ENCODE assay signal across 18 mouse cellular contexts in the genomic region with DNA sequence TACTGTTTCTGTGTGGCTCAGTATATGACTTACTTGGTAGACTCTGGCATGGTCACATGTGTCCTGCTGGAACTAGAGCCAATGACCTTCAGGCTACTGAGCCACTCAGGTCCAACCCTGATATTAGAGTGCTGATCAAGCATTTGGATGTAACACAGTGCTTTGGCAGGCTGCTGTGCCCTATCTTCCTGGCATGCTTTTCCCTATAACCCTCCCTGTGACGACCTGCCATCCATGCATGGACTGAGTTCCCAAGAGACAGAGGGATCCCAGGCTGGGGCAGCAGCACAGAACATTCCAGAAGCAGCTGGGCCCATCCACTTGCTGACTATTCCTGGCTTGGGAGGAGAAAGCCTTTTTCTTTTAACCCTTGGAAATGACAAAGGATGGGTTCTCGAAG.
A peak's percentile ranks its signal among the peaks of the same experiment; 100 is the strongest.
DNase-seq lines count a peak whose midpoint lies in the region; ATAC-seq and TF ChIP-seq lines count a peak whose summit lies in the region.
"Had no signal": no experiment of that assay in that cellular context is flagged by ENCODE, and none has a peak within 500 bp of the region (broad histone marks: within the 10 kb centered on the region; RNA-seq: fewer than 3 reads in every experiment).

No protein-coding gene starts in this region.

- TF ChIP-seq EP300 in heart, adult 2 months (IDR thresholded peaks at IDR 0.05; ENCODE audit: insufficient read depth, low read depth, low read length): peak; percentile 92

- no peaks in the 10 kb centered on the region for H3K9me3 ChIP-seq in forebrain, embryonic 10.5 days
- H3K9me3 ChIP-seq in forebrain, postnatal 0 days (ENCODE audit: low read length): no peaks in the 10 kb centered on the region
- H3K9me3 ChIP-seq in heart, embryonic 12.5 days (replicated peaks): no peaks in the 10 kb centered on the region
- H3K9me3 ChIP-seq in heart, embryonic 14.5 days (ENCODE audit: control insufficient read depth, low read length): no peaks in the 10 kb centered on the region
- no peaks in the 10 kb centered on the region for H3K9me3 ChIP-seq in neural tube, embryonic 15.5 days (replicated peaks)
- H3K9me3 ChIP-seq: limb, embryonic 12.5 days; lung, embryonic 15.5 days had no signal

- no peak for TF ChIP-seq POLR2A in heart, adult 2 months (IDR thresholded peaks at IDR 0.05; ENCODE audit: insufficient read depth, low read depth, low read length)

- H3K27me3 ChIP-seq in forebrain, embryonic 10.5 days (ENCODE audit: poor library complexity, severe bottlenecking): peaks cover 37% of the 10 kb centered on the region
- no peaks in the 10 kb centered on the region; the same call in 1 of the 2 replicates for H3K27me3 ChIP-seq in forebrain, postnatal 0 days (ENCODE audit: insufficient read depth, low read length)
- no peaks in the 10 kb centered on the region for H3K27me3 ChIP-seq in heart, adult 2 months (ENCODE audit: control insufficient read depth, insufficient read depth, low read length)
- no peaks in the 10 kb centered on the region for H3K27me3 ChIP-seq in heart, embryonic 12.5 days (replicated peaks)
- H3K27me3 ChIP-seq in heart, embryonic 14.5 days (ENCODE audit: control insufficient read depth, insufficient read depth, low read length): no peaks in the 10 kb centered on the region
- H3K27me3 ChIP-seq in neural tube, embryonic 15.5 days (replicated peaks): 0 out of 2 replicates have a peak, but pooled peaks cover 5% of the 10 kb centered on the region
- H3K27me3 ChIP-seq: limb, embryonic 12.5 days; lung, embryonic 15.5 days had no signal

- no peak for DNase-seq in forebrain, embryonic 10.5 days (ENCODE audit: extremely low spot score, low spot score)
- DNase-seq in forebrain, postnatal 0 days: no peak
- peak; percentile 64 to 77 for DNase-seq in heart, adult 2 months
- DNase-seq in heart, postnatal 36 days: peak; percentile 46 to 55
- DNase-seq in B cell, adult 2 months: no peak
- DNase-seq: cerebellum, adult 9-11 months; lung, postnatal 4 days; retina, postnatal 1 day had no signal

- H3K4me3 ChIP-seq in forebrain, embryonic 10.5 days: no peak overlapping the region
- H3K4me3 ChIP-seq in forebrain, postnatal 0 days (ENCODE audit: low read depth, low read length): no peak overlapping the region
- no peak overlapping the region for H3K4me3 ChIP-seq in heart, adult 2 months
- H3K4me3 ChIP-seq in heart, embryonic 12.5 days: no peak overlapping the region
- no peak overlapping the region for H3K4me3 ChIP-seq in heart, embryonic 14.5 days (ENCODE audit: control insufficient read depth in 1 of 2, insufficient read depth in 1 of 2, low read depth in 1 of 2, low read length in 2 of 2)
- no peak overlapping the region for H3K4me3 ChIP-seq in neural tube, embryonic 15.5 days (replicated peaks)
- H3K4me3 ChIP-seq: erythroblast, embryonic 14.5 days; limb, embryonic 12.5 days; lung, embryonic 15.5 days had no signal

- H3K4me2 ChIP-seq in forebrain, postnatal 0 days (ENCODE audit: low read depth): no peak overlapping the region
- H3K4me2 ChIP-seq in heart, embryonic 12.5 days: no peak overlapping the region
- no peak overlapping the region for H3K4me2 ChIP-seq in heart, embryonic 14.5 days (ENCODE audit: low read length)
- no peak overlapping the region for H3K4me2 ChIP-seq in neural tube, embryonic 15.5 days
- H3K4me2 ChIP-seq: hindbrain, embryonic 14.5 days; limb, embryonic 12.5 days; lung, embryonic 15.5 days had no signal

- ATAC-seq in forebrain, postnatal 0 days: no peak
- ATAC-seq in heart, embryonic 12.5 days (ENCODE audit: insufficient number of reproducible peaks, low FRiP score): no peak
- 0 out of 2 replicates have a peak, but pooled peaks have one; percentile 11 for ATAC-seq in heart, embryonic 14.5 days (ENCODE audit: insufficient number of reproducible peaks, insufficient read depth, low FRiP score, low read depth)
- no peak for ATAC-seq in neural tube, embryonic 15.5 days (ENCODE audit: low FRiP score)
- ATAC-seq: forebrain, embryonic 14.5 days had no signal

- H3K4me1 ChIP-seq in forebrain, embryonic 10.5 days: peaks cover 28% of the 10 kb centered on the region
- 0 out of 2 replicates have a peak, but pooled peaks cover 10% of the 10 kb centered on the region for H3K4me1 ChIP-seq in forebrain, postnatal 0 days (ENCODE audit: insufficient read depth)
- peaks cover 16% of the 10 kb centered on the region for H3K4me1 ChIP-seq in heart, adult 2 months (ENCODE audit: control insufficient read depth, insufficient read depth, low read length)
- peaks cover 31% of the 10 kb centered on the region for H3K4me1 ChIP-seq in heart, embryonic 12.5 days (replicated peaks)
- peaks cover 21 to 33% of the 10 kb centered on the region in 2 experiments for H3K4me1 ChIP-seq in heart, embryonic 14.5 days (ENCODE audit: control insufficient read depth in 2 of 2, insufficient read depth in 2 of 2, low read length in 2 of 2)
- peaks cover 14% of the 10 kb centered on the region for H3K4me1 ChIP-seq in neural tube, embryonic 15.5 days

- no peak for TF ChIP-seq CTCF in forebrain, postnatal 0 days (IDR thresholded peaks at IDR 0.05; ENCODE audit: low read depth)
- no peak for TF ChIP-seq CTCF in heart, adult 2 months (IDR thresholded peaks at IDR 0.05)

- no peak overlapping the region for H3K9ac ChIP-seq in forebrain, postnatal 0 days
- no peak overlapping the region for H3K9ac ChIP-seq in heart, adult 2 months (ENCODE audit: low read depth, low read length)
- H3K9ac ChIP-seq in heart, embryonic 12.5 days: no peak overlapping the region
- H3K9ac ChIP-seq in heart, embryonic 14.5 days (ENCODE audit: low read length): no peak overlapping the region
- no peak overlapping the region for H3K9ac ChIP-seq in neural tube, embryonic 15.5 days (replicated peaks)
- H3K9ac ChIP-seq: hindbrain, embryonic 14.5 days; limb, embryonic 12.5 days; liver, embryonic 14.5 days; lung, embryonic 15.5 days had no signal

- no peaks in the 10 kb centered on the region for H3K79me2 ChIP-seq in heart, adult 2 months (replicated peaks; ENCODE audit: control insufficient read depth, insufficient read depth, low read length)

- 86% methylated on average over 2 of the region's 2 CpGs for WGBS in forebrain, embryonic 10.5 days
- WGBS in forebrain, postnatal 0 days: 88% methylated on average over 2 of the region's 2 CpGs
- WGBS in heart, adult 2 months: 52% methylated on average over 2 of the region's 2 CpGs
- 75% methylated on average over 2 of the region's 2 CpGs for WGBS in heart, embryonic 12.5 days
- WGBS in heart, embryonic 14.5 days: 55% methylated on average over 2 of the region's 2 CpGs
- WGBS in neural tube, embryonic 15.5 days: 80% methylated on average over 2 of the region's 2 CpGs

- intact Hi-C loops in heart, adult 2 months (cut with DNase I): loop anchor here (5.0 kb wide), 1 partner anchor 66 kb away; no protein-coding TSS in a partner anchor
- intact Hi-C loops in heart, postnatal 36 days (cut with DNase I): no loop called here

- no peaks in the 10 kb centered on the region for H3K36me3 ChIP-seq in forebrain, embryonic 10.5 days (replicated peaks)
- H3K36me3 ChIP-seq in forebrain, postnatal 0 days (ENCODE audit: insufficient read depth): no peaks in the 10 kb centered on the region
- H3K36me3 ChIP-seq in heart, adult 2 months (ENCODE audit: control insufficient read depth, insufficient read depth, low read length): no peaks in the 10 kb centered on the region; the same call in 1 of the 2 replicates
- no peaks in the 10 kb centered on the region for H3K36me3 ChIP-seq in heart, embryonic 12.5 days
- no peaks in the 10 kb centered on the region for H3K36me3 ChIP-seq in heart, embryonic 14.5 days (ENCODE audit: control insufficient read depth, insufficient read depth, low read length)
- no peaks in the 10 kb centered on the region for H3K36me3 ChIP-seq in neural tube, embryonic 15.5 days
- H3K36me3 ChIP-seq: limb, embryonic 12.5 days; lung, embryonic 15.5 days had no signal

- 0 out of 2 replicates have a peak overlapping the region, but pooled peaks have one; percentile 22 for H3K27ac ChIP-seq in forebrain, embryonic 10.5 days
- H3K27ac ChIP-seq in forebrain, postnatal 0 days (ENCODE audit: low read depth, low read length): no peak overlapping the region
- peak overlapping the region; percentile 66 for H3K27ac ChIP-seq in heart, adult 2 months
- H3K27ac ChIP-seq in heart, embryonic 12.5 days (ENCODE audit: poor library complexity, severe bottlenecking): no peak overlapping the region
- H3K27ac ChIP-seq in heart, embryonic 14.5 days (replicated peaks in 1 of 2; ENCODE audit: control insufficient read depth in 1 of 2, insufficient read depth in 1 of 2, low read depth in 2 of 2, low read length in 2 of 2): no peak overlapping the region
- H3K27ac ChIP-seq in neural tube, embryonic 15.5 days (replicated peaks): no peak overlapping the region
- H3K27ac ChIP-seq: hindbrain, embryonic 14.5 days; limb, embryonic 12.5 days; liver, embryonic 14.5 days; lung, embryonic 15.5 days; stomach, postnatal 0 days had no signal

Comparison
In these comparisons a context has a peak if more than half of its experiments do, and no peak if none do; other contexts are left out.
1. H3K27ac ChIP-seq: peak in forebrain, embryonic 10.5 days (single experiment) and heart, adult 2 months (single experiment); none in forebrain, postnatal 0 days (single experiment), heart, embryonic 12.5 days (single experiment), heart, embryonic 14.5 days (0 of 2) and neural tube, embryonic 15.5 days (single experiment).
2. DNase-seq: peak in heart, adult 2 months (2 of 2) and heart, postnatal 36 days (2 of 2); none in forebrain, embryonic 10.5 days (single experiment), forebrain, postnatal 0 days (single experiment) and B cell, adult 2 months (0 of 2).